Mouse (Mus musculus): Measurements from ENCODE around the gene Tom1l2.

Gene Tom1l2

DNA sequence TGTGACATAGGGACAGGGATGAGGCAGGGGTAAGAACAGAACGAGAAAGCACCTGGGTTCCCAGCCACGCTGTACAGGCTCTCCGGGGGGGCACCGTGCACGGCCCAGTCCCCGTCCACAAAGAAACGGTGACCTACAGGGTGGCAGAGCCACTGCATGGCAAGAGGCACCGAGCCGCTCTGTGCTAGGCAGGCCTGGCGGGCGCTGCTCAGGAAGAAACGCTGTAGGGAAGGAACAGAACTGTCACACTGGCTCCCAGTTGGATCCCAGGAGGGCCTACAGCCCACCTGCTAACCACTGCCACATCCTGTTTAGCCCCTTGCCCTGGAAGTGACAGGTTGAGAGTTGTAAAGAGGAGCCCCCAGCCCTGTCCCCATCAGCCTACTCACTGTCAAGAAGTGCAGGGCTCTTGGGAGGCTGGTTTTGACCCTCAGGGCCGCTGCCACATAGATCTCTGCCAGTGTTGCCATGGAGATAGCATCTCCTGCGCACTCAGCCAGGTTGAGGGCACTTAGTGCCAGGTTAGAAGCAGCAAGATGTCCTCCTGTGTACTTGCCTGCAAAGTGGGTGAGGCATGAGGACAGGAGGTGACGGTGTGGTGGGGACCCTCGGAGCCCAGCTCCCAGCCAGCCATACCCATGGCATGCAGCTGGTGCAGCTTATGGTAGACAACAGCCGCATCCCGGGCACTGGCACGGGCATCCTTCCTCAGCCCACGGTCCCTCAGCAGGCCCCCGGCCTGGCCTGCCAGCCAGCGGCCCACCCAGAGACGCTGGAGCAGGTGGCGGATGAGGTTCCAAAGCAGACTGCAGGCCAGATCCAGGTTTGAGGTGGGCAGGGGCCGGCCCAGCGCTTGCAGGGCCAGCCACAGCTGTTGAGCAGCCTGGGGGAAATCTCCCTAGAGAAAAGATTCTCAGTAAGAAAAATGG is 149.7 kb downstream of the Tom1l2 start:
- DNase-seq (ENCODE audit: low read depth) = no peak

DNA sequence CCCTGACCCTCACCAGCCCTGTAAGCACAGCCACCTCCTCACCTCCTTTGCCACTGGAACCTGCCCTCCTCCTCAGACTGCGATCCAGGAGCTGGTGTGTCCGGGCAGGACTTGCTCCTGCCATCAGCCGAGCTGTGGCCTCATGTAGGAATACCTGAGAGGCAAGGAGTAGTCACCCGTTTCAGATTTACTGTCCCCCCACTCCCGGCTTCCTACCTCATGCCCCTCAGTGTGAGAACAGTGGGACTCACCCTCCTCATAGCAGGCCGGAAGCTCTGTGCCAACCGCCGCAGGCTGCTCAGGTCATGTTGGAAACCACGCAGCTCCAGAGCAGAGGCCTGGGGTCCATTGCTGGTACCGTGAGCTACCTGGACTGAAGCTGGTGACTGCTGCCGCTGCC is 152.3 kb downstream of the Tom1l2 start:
- no peak for DNase-seq (ENCODE audit: low read depth)

DNA sequence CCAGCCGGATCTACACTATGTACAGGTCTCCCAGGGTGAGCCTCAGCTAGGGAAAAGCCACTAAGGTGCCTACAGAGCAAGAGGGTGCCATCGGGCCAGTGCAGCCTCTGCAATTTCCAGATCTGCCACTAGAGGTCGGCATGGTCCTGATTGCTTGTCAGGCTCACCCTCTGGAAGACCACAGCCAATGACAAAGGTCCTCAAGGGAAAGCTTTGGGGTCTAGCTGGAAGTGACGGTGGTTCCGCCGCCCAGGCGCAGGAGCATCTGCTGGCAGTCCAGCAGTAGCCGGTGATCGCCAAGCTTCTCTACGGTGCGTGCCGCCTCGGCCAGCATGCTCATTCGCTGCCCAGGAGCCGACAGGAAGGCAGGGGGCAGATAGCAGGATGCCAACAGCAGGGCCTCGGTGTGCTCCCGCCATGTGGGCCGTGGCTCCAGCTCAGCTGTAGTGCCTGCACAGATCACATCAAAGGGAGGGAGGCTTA is 153.0 kb downstream of the Tom1l2 start:
- peak; percentile 90 for DNase-seq (ENCODE audit: low read depth)

DNA sequence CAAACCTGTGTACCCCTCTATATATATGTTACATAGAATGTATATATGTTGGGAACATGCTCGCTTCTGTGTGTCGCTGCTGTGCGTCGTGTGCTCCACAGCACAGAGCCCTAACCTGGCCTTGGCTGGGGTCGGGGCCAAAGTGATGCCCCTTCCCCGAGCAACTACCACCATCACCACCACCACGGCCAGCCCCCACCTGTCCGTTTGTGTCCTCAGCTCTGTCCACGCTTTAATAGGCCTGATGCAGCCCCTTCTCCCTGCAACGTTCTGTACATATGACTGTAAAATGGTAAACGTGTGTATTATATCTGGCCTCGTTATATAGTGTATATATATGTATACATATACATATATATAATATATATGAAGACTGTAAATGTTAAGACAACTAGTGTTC is 154.1 kb downstream of the Tom1l2 start:
- no peak for DNase-seq (ENCODE audit: low read depth)

DNA sequence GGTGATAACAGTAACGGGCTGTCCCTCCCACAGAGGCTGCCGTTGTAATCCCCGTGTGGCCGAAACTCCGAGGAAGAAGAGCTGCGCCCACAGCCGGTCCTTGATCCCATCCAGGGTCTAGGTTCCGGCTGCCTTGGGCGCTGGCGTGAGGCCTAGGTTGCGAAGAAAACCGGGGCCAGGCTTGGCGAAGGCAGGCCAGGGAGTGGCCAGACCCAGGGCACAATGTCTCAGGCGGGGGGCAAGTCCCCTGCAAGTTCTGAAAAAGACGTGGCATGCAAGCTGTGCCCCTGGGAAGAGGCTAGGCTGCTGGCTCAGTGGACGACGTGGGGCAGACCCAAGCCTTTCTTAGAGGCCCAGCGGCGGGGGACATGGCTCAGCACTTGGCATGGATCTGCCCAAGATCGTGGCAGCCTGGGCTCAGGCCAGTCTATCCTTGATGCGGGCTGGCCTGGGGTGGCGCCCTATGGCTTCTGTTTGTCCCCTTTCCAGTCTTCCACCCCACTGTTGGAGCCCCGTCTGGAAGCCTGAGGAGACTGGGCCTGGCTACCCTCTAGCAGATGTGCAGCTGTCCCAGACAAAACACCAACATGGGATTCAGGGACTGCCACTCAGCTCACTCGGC is 154.6 kb downstream of the Tom1l2 start:
- DNase-seq (ENCODE audit: low read depth) = no peak

DNA sequence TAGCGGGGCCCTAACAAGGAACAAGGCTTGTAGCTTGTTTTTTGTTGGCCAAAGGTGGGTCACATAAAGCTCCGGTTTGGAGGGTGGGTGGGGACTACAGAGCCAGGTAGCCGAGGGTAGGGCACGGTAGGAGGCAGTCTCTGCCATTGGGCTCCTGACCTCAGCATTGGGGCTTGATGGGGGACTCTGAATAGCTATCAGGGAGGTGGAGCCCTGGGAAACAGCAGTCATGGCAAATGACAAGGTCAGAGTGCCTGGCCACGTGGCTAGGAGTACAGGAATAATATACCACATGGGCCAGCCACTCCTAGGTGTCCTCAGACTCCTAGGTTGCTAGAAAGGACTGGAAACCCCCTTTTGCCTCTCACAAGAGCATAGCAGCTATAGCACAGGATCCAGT is 156.4 kb downstream of the Tom1l2 start:
- DNase-seq (ENCODE audit: low read depth) = no peak

DNA sequence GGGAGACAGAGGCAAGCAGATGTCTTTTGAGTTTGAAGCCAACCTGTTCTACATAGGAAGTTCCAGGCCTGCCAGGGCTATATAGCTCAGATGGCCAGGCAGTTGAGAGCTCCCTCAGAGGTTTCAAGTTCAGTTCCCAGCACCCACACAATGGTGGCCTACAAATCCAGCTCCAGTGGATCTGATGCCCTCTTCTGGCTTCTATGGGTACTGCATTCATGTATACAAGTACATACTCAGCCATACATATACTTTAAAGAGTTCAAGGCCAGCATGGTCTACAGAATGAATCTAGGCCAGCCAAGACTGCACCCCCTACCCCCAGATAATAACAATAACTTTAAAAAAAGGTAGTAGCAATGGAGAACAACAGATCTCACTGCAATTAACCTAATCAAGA is 157.6 kb downstream of the Tom1l2 start:
- peak; percentile 75 for DNase-seq (ENCODE audit: low read depth)

DNA sequence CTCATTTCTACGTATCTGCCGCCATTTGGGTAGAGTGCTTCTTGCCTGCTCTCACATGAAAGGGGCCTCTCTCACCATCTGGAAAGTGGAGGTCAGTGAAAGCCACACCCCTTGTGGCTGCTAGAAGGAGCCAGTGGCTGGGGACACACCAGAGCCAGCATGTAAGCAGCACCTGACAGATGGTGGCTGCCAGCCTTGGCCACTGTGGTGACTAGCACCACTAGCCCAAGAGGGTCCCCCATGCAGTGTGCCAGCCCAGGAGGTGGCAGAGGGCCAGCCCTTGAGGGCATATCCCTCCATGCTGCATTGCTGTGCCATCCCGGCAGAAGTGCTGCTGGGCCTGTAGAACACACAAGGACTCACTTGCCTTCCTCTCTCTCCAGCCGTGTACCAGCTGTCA is 159.1 kb downstream of the Tom1l2 start:
- no peak for DNase-seq (ENCODE audit: low read depth)

DNA sequence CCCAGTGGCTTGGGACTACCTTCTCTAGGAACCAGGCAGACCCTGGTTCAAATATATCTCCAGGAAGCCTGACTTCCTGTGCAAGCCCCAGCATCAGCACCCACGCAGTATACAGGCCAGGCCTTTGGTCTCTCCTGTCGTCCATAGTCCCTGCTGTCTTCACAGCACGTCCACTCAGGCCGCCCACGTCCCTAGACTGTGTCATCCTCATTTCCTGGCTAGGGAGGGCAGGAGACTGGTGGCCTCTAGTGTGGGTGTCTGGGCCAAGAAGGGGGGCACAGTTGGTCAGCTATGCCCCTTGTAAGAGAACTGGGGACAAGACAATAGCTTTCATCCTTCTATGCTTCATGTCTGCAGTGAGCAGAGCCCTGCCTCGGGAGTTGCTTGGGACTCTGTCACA is 160.2 kb downstream of the Tom1l2 start:
- no peak for DNase-seq (ENCODE audit: low read depth)

DNA sequence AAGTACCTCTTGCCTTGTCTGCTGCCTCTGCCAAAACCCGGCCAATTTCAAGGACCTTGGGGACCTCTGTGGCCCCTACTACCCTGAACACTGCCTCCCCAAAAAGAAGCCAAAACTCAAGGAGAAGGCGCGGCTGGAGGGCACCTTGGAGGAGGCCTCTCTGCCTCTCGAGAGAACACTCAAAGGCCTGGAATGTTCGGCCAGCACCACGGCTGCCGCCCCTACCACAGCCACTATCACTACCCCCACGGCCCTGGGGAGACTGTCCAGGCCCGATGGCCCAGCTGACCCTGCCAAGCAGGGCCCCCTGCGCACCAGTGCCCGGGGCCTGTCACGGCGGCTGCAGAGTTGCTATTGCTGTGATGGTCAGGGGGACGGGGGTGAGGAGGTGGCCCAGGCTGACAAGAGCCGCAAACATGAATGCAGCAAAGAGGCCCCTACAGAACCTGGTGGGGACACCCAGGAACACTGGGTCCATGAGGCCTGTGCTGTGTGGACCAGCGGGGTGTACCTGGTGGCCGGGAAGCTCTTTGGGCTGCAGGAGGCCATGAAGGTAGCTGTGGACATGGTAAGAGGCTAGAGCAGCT is 162.6 kb downstream of the Tom1l2 start:
- DNase-seq (ENCODE audit: low read depth) = no peak

DNA sequence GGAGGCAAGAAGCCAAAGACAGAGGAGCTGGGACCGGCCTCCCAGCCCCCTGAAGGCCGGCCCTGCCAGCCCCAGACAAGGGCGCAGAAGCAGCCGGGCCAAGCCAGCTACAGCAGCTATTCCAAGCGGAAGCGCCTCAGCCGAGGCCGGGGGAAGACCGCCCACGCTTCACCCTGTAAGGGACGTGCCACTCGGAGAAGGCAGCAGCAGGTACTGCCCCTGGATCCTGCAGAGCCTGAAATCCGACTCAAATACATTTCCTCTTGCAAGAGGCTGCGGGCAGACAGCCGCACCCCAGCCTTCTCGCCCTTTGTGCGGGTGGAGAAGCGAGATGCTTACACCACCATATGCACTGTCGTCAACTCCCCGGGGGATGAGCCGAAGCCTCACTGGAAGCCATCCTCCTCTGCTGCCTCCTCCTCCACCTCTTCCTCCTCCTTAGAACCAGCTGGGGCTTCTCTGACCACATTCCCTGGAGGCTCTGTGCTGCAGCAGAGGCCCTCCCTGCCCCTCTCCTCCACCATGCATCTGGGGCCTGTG is 163.1 kb downstream of the Tom1l2 start:
- DNase-seq (ENCODE audit: low read depth) = no peak

DNA sequence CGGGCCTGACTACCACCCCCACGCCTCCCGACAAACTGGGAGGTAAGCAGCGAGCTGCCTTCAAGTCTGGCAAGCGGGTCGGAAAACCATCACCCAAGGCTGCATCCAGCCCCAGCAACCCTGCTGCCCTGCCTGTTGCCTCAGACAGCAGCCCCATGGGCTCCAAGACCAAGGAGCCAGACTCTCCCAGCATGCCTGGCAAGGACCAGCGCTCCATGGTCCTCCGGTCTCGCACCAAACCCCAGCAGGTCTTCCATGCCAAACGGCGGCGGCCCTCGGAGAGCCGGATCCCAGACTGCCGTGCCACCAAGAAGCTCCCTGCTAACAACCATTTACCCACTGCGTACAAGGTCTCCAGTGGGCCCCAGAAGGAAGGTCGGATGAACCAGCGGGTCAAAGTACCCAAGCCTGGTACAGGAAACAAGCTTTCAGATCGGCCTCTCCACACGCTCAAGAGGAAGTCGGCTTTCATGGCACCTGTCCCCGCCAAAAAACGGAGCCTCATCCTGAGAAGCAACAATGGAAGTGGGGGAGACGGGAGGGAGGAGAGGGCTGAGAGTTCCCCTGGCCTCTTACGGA is 164.3 kb downstream of the Tom1l2 start:
- no peak for DNase-seq (ENCODE audit: low read depth)

DNA sequence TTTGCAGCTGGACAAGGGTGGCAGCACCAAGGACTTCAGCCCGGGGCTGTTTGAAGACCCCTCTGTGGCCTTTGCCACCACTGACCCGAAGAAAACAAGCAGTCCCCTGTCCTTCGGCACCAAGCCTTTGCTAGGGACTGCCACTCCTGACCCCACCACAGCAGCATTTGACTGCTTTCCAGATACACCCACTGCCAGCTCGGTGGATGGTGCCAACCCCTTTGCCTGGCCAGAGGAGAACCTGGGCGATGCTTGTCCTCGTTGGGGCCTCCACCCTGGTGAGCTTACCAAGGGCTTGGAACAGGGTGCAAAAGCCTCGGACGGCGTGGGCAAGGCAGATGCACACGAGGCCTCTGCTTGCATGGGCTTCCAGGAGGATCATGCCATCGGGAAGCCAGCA is 165.6 kb downstream of the Tom1l2 start:
- no peak for DNase-seq (ENCODE audit: low read depth)

DNA sequence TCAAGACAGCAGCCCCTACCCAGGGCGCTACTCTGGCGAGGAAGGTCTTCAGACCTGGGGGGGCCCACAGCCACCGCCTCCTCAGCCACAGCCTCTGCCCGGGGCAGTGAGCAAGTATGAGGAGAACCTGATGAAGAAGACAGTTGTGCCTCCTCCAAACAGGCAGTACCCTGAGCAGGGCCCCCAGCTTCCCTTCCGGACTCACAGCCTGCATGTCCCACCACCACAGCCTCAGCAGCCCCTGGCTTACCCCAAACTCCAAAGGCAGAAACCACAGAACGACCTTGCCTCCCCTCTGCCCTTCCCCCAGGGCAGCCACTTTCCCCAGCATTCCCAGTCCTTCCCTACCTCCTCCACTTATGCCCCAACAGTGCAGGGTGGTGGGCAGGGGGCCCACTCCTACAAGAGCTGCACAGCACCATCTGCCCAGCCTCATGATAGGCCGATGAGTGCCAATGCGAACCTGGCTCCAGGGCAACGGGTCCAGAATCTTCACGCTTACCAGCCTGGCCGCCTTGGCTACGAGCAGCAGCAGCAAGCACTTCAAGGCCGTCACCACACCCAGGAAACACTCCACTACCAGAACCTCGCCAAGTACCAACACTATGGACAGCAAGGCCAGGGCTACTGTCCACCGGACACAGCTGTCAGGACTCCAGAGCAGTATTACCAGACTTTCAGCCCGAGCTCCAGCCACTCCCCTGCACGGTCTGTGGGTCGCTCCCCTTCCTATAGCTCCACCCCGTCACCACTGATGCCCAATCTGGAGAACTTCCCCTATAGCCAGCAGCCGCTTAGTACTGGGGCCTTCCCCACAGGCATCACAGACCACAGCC is 167.1 kb downstream of the Tom1l2 start:
- DNase-seq (ENCODE audit: low read depth) = no peak

DNA sequence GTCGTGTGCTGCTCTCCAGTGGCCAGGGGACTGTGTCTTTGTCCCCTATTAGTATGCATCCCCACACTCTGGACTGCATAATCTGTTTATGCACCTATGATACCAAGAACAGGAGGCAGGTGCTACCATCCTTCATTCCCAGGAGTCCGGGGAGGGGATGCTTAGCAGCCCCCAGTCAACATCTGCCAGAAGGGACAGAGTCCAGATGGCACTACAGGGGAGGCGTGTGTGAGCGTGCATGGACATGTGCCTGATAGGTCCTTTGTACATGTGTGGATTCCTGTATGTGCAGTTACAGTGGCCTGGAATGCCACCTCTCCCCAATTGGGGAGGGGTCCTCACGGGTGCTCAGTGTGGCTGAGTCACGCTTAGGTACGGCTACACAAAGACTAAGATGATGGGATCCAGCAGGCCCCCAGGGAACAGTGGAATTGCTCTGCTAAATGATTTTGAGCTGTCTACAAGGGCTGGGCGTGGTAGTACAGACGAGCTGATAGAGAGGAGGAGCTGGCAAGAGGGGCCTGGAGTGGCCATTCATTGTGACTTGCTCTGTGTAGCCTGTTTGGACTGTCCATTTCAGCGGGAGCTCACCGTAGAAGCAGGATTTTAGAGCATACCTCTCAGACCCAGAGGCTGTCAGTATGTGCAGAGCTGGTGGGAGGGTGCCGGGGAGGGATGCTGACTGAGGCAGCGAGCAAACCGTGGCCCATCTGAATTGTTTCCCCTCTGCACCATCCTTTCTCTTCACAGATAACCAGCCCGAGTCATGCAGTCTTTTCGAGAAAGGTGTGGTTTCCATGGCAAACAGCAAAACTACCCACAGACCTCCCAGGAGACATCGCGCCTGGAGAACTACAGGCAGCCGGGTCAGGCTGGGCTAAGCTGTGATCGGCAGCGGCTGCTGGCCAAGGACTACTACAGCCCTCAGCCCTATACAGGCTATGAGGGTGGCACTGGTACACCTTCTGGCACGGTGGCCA is 168.1 kb downstream of the Tom1l2 start:
- DNase-seq (ENCODE audit: low read depth) = no peak

DNA sequence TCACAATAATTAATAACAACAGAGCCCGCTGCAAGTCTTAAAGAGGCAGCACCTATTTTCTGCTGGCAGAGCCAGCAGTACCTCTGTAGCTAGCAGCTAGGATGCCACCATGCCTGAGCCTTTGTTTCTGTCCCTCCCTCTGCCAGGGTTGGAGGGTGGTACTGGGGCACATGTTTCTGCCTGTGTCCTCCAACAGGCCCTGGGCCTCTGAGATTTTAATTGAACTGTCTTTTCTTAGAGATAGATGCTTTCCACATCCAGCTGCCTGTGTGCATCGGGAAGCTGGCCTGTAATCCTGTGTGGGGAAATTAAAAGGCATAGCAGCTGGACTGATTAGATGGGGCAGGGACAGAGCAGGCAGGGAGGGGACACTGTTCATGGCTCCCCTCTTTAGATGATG is 170.0 kb downstream of the Tom1l2 start:
- no peak for DNase-seq (ENCODE audit: low read depth)

DNA sequence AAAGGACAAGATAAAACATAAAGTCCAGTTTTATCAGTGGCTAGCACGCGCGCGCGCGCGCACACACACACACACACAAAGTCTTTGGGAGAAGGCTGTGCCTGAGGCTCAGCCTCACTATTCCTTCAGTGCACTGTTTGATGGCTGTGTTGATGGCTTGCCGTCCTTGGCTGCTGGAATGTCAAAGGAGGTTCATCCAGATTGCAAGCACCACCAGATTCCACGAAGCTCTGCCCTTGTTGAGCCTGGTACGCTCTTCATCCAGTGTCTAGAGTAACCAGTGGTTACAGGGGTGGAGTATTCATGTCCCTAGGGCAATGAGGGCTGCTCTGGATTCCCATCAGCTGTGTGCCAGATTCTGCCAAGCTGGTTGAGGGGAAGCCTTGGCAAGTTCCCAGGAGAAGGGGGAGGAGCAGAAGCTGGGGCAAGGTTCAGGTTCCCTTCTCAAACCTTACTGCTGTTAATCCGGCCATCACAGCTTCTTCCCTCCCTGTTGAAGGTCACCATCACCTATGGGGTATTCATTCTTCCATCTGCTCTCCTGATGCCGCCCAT is 170.5 kb downstream of the Tom1l2 start:
- no peak for DNase-seq (ENCODE audit: low read depth)

DNA sequence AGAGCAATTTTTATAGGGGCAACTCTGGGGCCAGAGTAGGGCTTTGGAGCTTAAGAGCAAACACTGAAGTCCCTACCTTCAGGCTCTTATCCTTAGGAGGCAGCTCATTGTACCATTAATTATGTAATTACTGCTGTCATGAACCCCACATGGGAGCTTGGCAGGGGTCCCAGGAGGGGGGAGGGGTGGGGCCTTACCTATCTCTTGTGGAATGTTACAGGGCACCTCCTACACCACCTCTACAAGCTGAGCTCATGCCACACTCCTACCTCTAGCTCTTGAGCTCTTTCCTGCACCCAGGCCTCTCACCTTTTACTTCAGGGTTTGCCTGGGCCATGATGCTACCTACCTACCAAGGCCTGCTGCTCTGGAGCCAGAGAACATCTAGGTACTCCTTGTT is 174.2 kb downstream of the Tom1l2 start:
- DNase-seq (ENCODE audit: low read depth) = no peak

DNA sequence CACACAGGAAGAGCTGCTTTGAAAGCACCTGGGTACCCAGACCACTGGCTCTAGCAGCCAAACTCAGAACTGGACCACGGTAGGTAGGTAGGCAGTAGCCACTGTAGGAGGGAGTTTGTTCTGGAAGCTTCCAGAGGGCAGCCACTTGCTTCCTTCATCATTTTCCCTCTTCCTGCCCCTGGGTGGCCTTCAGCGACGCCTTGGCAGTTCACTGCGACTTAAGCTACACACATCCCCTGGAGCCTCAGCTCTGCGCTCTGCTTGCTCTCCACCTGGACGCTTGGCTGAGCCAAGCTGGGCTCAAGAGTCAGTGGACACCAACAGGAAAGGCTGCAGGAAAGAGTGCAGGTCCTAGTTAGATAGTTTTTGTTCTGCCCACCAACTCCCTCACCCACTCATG is 174.7 kb downstream of the Tom1l2 start:
- no peak for DNase-seq (ENCODE audit: low read depth)

All from naive thymus-derived CD4-positive, alpha-beta T cell, adult 2 months (primary cell).